Mouse (Mus musculus): ENCODE results near the gene Fndc3b.

Fndc3b gene

DNA sequence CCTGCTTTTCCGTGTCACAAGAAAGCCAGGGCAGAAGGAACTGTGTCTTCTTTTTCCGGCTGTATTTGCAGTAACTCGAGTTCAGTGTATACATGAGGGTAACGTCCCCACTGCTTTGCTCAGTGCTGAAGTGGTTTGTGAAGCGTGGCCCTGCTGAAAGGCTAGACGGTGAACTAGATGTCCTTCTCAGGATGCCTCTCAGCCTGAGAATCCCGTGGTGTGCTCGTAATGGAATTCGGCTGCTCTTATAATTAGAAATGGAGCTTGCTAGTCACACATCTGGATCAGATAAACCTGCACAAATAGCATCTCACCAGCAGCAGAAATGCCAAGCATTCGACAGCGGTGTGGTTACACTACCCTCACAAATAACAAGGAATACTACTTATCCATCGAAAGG, 40.7 kb downstream of the Fndc3b start:
- DNase-seq (ENCODE audit: low spot score in 2 of 2) = no peak

DNA sequence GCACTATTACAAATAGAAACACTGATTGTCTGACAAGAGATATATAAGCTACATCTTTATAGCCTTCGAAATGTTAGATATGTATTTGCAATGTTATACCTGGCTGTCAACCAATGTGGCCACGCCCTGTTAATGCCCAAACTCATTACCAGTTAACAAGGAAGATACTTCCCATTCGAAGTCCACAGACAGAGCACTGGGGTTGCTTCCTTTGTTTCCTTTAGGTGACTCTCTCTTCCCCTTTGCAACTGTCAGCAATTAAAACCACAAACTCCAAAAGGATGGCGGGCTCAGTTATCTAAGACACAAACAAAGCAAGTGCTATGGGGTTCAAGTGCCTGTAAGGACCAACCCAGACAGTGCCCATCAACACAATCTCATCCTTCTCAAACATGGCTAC, 43.8 kb downstream of the Fndc3b start:
- no peak for DNase-seq (ENCODE audit: low spot score in 2 of 2)

DNA sequence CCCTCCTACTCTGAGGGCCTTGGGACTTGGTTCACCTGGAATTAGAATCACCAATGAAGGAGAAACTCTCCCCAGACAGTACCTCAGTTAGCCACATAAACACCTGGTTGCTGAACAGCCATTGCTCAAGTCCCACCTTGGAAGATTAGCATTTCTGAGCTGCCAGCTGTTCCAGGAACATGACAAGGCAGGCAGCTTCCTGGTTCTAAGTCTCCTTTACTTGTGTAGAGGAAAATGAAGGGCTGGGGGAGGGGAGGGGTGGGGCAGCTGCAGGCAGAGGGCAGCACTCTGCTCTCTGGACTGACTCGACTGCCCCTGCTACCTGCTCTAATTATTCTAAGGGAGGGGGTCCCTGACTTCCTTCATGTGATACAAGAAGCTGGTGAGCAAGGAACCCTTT, 45.8 kb downstream of the Fndc3b start:
- no peak for DNase-seq (ENCODE audit: low spot score in 2 of 2)

GRCm38 (mm10) chr3:27663221-27663620, 47.9 kb downstream of the Fndc3b start:
- no peak for DNase-seq (ENCODE audit: low spot score in 2 of 2)

GRCm38 (mm10) chr3:27658198-27658763, 52.8 kb downstream of the Fndc3b start:
- no peak for DNase-seq (ENCODE audit: low spot score in 2 of 2)

- DNase-seq (ENCODE audit: low spot score in 2 of 2) = no peak
These were observed 54.2 kb downstream of the Fndc3b start for GRCm38 (mm10) chr3:27656764-27657390.

DNA sequence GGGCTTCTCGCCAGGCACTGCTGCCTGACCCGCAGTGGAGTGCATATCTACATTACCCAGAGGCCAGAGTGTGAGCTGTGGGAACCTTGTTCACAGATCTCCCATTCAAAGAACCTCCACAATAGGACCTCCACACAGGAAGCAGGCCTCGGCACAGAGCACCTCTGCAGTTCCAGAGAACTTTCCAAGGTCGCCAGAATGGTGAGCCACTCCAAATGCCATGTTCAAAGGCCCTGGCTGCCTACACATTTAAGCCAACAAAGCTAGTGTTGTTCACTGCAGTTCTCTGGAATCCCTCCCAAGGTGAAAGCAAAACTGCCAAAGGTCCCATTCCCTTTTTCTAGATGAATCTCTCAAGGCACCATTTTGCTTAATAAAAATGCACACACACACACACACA, 55.4 kb downstream of the Fndc3b start:
- DNase-seq (ENCODE audit: low spot score in 2 of 2) = no peak

GRCm38 (mm10) chr3:27655042-27655441, 56.1 kb downstream of the Fndc3b start:
- DNase-seq (ENCODE audit: low spot score in 2 of 2) = no peak

DNA sequence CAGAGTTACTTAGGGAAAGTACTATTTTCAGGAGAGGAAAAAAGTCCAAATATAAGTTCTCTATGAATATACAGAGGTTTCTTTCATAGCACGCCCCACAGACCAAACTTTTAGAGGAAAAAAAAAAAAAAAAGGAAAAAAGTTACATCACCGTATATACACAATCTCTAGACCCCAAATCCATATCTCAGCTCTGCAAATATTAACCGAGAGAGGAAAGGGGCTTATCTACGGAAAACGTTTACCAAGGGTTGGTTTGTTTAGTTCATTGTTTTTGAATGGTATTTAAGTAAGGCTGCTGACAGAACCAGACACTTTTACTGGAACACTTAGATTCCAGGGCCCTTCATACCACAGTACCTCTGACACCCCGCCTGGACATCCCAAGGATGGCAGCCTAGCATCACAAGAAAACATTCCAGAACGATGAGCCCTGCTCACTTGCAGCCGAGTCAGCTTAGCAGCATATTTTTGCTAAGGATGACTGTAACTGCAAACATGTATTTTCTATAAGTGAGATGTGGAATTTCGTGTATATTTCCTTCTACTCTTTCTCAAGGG, 58.6 kb downstream of the Fndc3b start:
- DNase-seq (ENCODE audit: low spot score in 2 of 2) = no peak

DNA sequence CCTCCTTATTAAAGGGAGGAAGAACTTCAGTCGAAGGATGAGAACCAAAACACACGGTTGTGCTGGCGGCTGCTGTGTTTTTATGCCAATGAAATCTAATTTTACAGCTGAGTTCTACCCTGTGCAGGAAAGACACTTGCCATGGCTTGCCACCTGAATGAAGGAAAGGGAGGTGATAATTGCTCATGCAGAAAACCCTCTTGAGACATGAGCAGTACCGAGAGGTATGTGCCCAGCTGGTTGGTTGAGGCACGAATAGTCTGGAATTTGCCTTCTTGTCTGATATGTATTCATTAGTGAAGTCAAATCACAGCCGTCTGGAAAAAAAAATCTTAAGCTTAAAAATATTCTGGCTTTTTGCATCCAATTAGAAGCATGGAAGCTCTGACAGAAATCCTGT, 59.4 kb downstream of the Fndc3b start:
- no peak for DNase-seq (ENCODE audit: low spot score in 2 of 2)

DNA sequence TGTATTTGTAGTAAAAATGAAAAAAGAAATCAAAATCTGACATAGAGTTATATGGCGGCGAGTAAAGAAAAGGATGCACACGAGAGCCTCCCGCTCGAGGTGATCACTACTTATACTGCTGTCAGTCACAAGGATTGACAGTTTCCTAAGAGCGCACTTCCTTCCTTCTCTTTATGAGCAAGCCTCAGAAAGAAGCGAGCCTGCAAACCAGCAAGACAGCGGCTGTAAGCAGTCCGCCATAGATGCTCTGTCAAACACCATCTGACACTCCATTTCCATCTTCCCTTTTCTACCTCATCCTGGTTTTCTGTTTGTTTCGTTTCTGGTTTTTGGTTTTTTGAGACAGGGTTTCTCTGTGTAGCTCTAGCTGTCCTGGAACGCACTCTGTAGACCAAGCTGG, 61.0 kb downstream of the Fndc3b start:
- DNase-seq (ENCODE audit: low spot score in 2 of 2) = no peak

DNA sequence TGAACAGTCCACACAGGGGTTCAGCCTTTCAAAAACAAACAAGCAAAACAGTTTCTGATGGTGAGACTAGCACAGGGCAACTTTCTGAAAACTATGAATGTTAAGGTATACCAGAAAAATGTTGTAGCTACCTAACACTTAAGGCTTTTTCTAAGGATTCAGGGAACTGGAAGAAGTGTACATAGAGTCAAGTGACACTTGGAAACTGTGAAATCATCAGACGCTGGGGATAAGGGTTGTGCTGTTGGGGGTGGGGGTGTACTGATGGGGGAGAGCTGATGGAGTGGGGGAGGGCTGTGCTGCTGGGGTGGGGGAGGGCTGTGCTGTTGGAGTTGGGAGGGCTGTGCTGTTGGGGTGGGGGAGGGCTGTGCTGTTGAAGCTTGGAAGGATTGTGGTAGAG, 61.8 kb downstream of the Fndc3b start:
- DNase-seq (ENCODE audit: low spot score in 2 of 2) = no peak

DNA sequence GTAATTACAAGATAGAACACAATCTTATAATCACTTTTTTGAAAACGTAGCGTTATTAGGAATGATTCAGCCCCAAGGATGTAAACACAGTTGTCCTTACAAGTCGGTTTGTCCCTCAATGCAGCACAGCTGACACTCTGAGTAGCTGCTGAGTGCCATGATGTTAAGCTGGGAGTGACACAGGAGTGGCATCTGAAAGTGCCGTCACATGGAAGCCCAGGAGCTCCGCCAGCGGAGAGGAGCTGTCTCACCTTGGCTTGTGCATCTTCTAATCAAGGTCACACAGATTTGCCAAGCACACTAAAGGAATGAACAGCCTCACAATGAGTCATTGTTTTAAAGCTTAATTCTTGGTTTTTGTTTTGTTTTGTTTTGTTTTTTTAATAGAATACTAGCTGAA, 68.7 kb downstream of the Fndc3b start:
- no peak for DNase-seq (ENCODE audit: low spot score in 2 of 2)

DNA sequence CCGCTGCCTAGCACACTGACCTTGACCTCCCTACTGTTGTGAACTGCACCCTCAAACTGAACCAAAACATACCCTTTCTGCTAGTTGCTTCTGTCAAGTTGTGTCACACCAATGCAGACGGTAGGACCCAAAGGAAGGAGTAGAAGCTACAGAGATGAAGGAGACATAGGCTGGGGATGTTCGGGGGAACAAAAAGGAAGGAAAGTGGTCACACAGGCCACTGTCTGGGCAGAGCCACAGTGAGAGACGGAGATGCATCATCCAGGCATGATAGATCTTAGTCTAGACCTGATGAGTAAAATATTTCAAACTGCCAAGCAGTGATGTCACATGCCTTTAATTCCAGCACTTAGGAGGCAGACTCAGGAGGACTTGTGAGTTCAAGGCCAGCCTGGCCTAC, 71.4 kb downstream of the Fndc3b start:
- DNase-seq (ENCODE audit: low spot score in 2 of 2) = no peak

- no peak for DNase-seq (ENCODE audit: low spot score in 2 of 2)
These were observed 74.0 kb downstream of the Fndc3b start for GRCm38 (mm10) chr3:27637046-27637661.

DNA sequence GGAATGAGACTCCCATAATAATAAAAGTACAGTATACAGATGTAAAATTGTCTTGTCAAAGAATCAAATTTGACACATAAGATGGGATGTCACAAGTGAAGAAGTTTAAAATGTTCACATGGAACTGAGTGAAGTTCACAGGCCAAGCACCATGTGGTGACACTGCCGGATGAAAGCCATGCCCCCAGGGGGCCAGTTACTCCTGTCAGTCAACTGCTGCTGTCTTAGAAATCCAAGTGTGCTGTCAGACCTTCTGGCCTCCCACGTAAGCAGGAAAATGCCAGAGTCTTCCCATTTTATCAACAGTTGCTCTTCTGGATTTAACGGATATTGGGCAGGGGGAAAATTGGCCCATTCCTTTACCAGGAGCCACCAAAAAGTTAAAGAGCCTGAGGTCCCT, 75.3 kb downstream of the Fndc3b start:
- DNase-seq (ENCODE audit: low spot score in 2 of 2) = no peak

- DNase-seq (ENCODE audit: low spot score in 2 of 2) = no peak
These were observed 78.2 kb downstream of the Fndc3b start for GRCm38 (mm10) chr3:27632880-27633279.

GRCm38 (mm10) chr3:27631112-27631511, 80.0 kb downstream of the Fndc3b start:
- no peak for DNase-seq (ENCODE audit: low spot score in 2 of 2)

GRCm38 (mm10) chr3:27629716-27630115, 81.4 kb downstream of the Fndc3b start:
- DNase-seq (ENCODE audit: low spot score in 2 of 2) = no peak

GRCm38 (mm10) chr3:27626301-27626700, 84.8 kb downstream of the Fndc3b start:
- no peak for DNase-seq (ENCODE audit: low spot score in 2 of 2)

GRCm38 (mm10) chr3:27625592-27625985, 85.5 kb downstream of the Fndc3b start:
- no peak for DNase-seq (ENCODE audit: low spot score in 2 of 2)

GRCm38 (mm10) chr3:27624974-27625591, 86.0 kb downstream of the Fndc3b start:
- no peak for DNase-seq (ENCODE audit: low spot score in 2 of 2)

GRCm38 (mm10) chr3:27622451-27622850, 88.7 kb downstream of the Fndc3b start:
- DNase-seq (ENCODE audit: low spot score in 2 of 2) = no peak
